Mouse (Mus musculus) midbrain, embryonic 15.5 days (tissue): ENCODE results near the gene Slc29a3. TPM values are rescaled to one million over a fixed set of nuclear protein-coding genes. Genes with fewer than 3 reads are reported as not detected.

ENCODE experiments used
- ATAC-seq: fragments of 200-750 bp; cut with Nextera tagmentation; replicated peaks from 2 replicates; pipeline ENCODE4 v1.8.0; 2017; ENCODE audit warnings: moderate TSS enrichment
- H3K27ac ChIP-seq: fragments of 300-500 bp; sonication (generic); 2 replicates; pipeline ENCODE4 v1.5.1; 2015; ENCODE audit warnings: mild to moderate bottlenecking, inconsistent platforms
- H3K27me3 ChIP-seq: fragments of 300-500 bp; sonication (generic); replicated peaks from 2 replicates; pipeline ENCODE4 v1.6.1; 2015; ENCODE audit warnings: inconsistent platforms
- H3K36me3 ChIP-seq: fragments of 300-500 bp; sonication (generic); replicated peaks from 2 replicates; pipeline ENCODE4 v1.6.1; 2015; ENCODE audit warnings: inconsistent platforms
- H3K4me1 ChIP-seq: fragments of 300-500 bp; sonication (generic); 2 replicates; pipeline ENCODE4 v1.6.1; 2015; ENCODE audit warnings: inconsistent platforms
- H3K4me2 ChIP-seq: fragments of 300-500 bp; sonication (generic); 2 replicates; pipeline ENCODE4 v1.6.1; 2015; ENCODE audit warnings: inconsistent platforms, mild to moderate bottlenecking, moderate library complexity
- H3K4me3 ChIP-seq: fragments of 300-500 bp; sonication (generic); 2 replicates; pipeline ENCODE4 v1.5.1; 2015; ENCODE audit warnings: mild to moderate bottlenecking, inconsistent platforms
- H3K9ac ChIP-seq: fragments of 300-500 bp; sonication (generic); 2 replicates; pipeline ENCODE4 v1.6.1; 2015; ENCODE audit warnings: mild to moderate bottlenecking, inconsistent platforms
- H3K9me3 ChIP-seq: fragments of 300-500 bp; sonication (generic); 2 replicates; pipeline ENCODE4 v1.6.1; 2016; ENCODE audit warnings: inconsistent platforms
- WGBS: fragments of 180-500 bp; shearing (Covaris S2); methylation state at CpG from one replicate; pipeline ENCODE4 v1.1.7; 2015; ENCODE audit warnings: mixed read lengths; 5-methylcytosine and 5-hydroxymethylcytosine counted together
- polyA plus RNA-seq: library from polyadenylated mRNA; unstranded; fragments of >200 nt; fragmentation: Nextera tagmentation; extraction: Ambion mirVana; gene quantifications from 2 replicates; pipeline ENCODE4 v1.2.1, GENCODE M21; 2015

Slc29a3 gene
- polyA plus RNA-seq, 1 experiment from 2014 or later = 10.7 TPM

DNA sequence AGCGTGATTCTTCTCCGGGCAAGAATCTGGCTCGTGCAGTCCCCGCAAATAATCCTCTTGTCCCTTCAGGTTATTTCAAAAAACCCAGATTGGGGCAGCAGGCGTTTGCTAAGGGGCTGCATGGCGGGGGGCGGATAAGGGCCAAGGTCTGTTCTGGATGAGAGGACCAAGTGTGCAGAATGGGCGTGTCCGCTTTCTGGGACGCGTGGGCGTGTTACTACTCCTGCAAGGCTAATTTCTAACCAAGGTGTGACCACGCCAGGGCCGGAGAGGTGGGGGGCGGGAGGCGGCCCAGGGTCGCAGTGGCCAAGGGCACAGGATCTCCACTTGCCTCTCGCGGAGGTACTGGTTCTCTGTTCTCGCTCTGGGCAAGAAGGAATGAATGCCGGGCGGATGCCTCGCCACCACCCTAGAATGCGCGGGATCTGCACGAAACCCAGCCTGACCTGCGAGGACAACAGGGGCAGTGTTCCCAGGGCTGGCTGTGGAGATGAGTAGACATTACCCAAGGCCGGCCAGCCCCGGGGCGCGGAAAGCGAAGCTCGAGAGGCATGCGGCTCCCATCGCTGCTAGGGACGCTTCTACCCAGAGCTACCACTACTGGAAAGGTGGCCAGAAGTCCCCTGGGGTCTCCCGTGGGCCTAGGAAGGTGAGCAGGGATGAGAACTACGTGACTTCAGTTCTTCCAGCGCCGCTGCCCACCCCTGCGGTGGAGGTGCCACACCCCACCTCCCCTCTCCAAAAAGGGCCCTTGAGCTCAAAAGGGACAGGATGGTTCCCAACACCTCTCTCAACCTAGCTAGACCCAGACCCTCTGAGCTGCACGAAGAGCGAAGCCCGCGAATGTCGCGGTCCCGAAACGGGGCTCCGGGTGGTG, 66.6 kb downstream of the Slc29a3 start:
- Histone ChIP-seq H3K9me3 (no peaks in the 10 kb centered on the region), H3K27me3 (peaks cover 55% of the 10 kb centered on the region), H3K4me1 (peaks cover 16% of the 10 kb centered on the region), H3K36me3 (no peaks in the 10 kb centered on the region), H3K4me2 (peak overlapping the region; percentile 99), H3K27ac (no peak overlapping the region), H3K4me3 (peak overlapping the region; percentile 59), H3K9ac (0 out of 2 replicates have a peak overlapping the region, but pooled peaks have one; percentile 2)
- 4% methylated on average over 50 of the region's 50 CpGs for WGBS
- ATAC-seq = no peak

- H3K4me3 ChIP-seq = no peak overlapping the region
- no peak for ATAC-seq
- 86% methylated on average over 3 of the region's 3 CpGs for WGBS
- H3K9ac ChIP-seq = no peak overlapping the region
- no peak overlapping the region for H3K4me2 ChIP-seq
- no peaks in the 10 kb centered on the region for H3K9me3 ChIP-seq
- no peaks in the 10 kb centered on the region for H3K36me3 ChIP-seq
- no peak overlapping the region for H3K27ac ChIP-seq
- peaks cover 1% of the 10 kb centered on the region; the same call in 1 of the 2 replicates for H3K27me3 ChIP-seq
- no peaks in the 10 kb centered on the region for H3K4me1 ChIP-seq
Measured at GRCm38 (mm10) chr10:60678926-60679325, 73.7 kb downstream of the Slc29a3 start.

DNA sequence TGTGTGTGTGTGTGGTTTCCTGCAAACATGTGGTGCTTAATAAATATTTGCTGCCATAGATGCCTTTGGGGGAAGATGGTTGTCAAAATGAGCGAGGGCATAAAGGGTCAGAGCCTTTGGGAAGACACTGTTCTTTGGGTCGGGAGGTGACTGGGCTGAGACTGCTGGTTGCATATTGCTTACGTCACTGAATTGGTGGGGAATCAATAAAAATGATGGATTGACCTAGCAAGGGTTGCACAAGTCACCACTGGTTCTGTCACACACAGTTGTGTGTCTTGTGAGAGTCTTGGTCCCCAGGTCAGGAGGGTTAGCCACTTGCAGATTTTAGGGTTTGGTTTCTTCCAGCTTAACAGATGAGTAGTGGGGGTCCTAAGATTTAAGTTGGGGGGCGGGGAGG, 75.3 kb downstream of the Slc29a3 start:
- no peak for ATAC-seq
- Histone ChIP-seq H3K36me3 (no peaks in the 10 kb centered on the region), H3K27me3 (no peaks in the 10 kb centered on the region), H3K4me1 (no peaks in the 10 kb centered on the region), H3K9ac (no peak overlapping the region), H3K4me3 (no peak overlapping the region), H3K9me3 (no peaks in the 10 kb centered on the region), H3K4me2 (no peak overlapping the region), H3K27ac (no peak overlapping the region)
- WGBS = 77% methylated on average over 4 of the region's 4 CpGs

DNA sequence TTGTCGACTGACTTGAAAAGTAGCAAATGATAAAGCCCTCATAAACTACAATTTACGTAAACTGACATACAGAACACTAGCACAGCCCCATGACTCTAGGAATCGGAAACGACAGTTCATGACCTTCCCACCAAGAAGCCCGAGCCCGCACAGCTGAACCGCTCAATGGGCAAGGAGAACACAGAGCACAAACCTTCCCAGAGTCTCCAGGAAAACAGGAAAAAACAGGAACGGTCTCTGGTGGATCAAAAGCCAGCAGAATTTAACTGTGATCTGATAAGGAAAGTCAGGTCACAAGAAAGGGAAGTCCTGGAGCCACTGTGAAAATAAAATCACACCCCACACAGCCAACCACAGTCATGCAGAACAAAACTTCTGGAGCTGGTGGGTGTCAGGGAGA, 82.4 kb downstream of the Slc29a3 start:
- Histone ChIP-seq H3K27me3 (no peaks in the 10 kb centered on the region), H3K27ac (no peak overlapping the region), H3K9me3 (no peaks in the 10 kb centered on the region), H3K4me2 (no peak overlapping the region), H3K4me3 (no peak overlapping the region), H3K4me1 (no peaks in the 10 kb centered on the region), H3K36me3 (no peaks in the 10 kb centered on the region), H3K9ac (no peak overlapping the region)
- ATAC-seq = no peak
- 75% methylated on average over 8 of the region's 8 CpGs for WGBS

- Histone ChIP-seq H3K27ac (no peak overlapping the region), H3K4me3 (no peak overlapping the region), H3K4me2 (no peak overlapping the region), H3K27me3 (no peaks in the 10 kb centered on the region), H3K4me1 (no peaks in the 10 kb centered on the region), H3K9me3 (no peaks in the 10 kb centered on the region), H3K36me3 (no peaks in the 10 kb centered on the region), H3K9ac (no peak overlapping the region)
- WGBS = 95% methylated on average over 3 of the region's 3 CpGs
- no peak for ATAC-seq
Measured at GRCm38 (mm10) chr10:60668591-60668990, 84.0 kb downstream of the Slc29a3 start.

Other genes starting within 250 kb of the Slc29a3 start
- 6.7 and 7.8 TPM in 2 replicates for gene Cdh23, start 56.3 kb downstream of the Slc29a3 start, polyA plus RNA-seq
- gene Unc5b, start 78.8 kb upstream of the Slc29a3 start, polyA plus RNA-seq = 2.8 and 2.9 TPM in 2 replicates